Mouse (Mus musculus): ENCODE results near the gene Bcl2a1d. TPM values are rescaled to one million over a fixed set of nuclear protein-coding genes. Genes with fewer than 3 reads are reported as not detected.
"Not testable (repeated sequence)": the region's sequence is repeated elsewhere in the genome, so short reads cannot be mapped to it uniquely, and the experiment has no call there.

Gene Bcl2a1d
- 0.34 TPM in 1 of 2 replicates, not detected in the other for polyA plus RNA-seq (2012; rRNA removed)

GRCm38 (mm10) chr9:88731728-88732127 lies at the start of gene Bcl2a1d:
TSS of gene Bcl2a1d (minus strand) at chr9:88731914.
- not testable (repeated sequence) for H3K27ac ChIP-seq (ENCODE audit: insufficient read depth, low read length); H3K4me1 ChIP-seq (ENCODE audit: control insufficient read depth, insufficient read depth, low read length); H3K4me3 ChIP-seq (ENCODE audit: insufficient read depth, low read length)

DNA sequence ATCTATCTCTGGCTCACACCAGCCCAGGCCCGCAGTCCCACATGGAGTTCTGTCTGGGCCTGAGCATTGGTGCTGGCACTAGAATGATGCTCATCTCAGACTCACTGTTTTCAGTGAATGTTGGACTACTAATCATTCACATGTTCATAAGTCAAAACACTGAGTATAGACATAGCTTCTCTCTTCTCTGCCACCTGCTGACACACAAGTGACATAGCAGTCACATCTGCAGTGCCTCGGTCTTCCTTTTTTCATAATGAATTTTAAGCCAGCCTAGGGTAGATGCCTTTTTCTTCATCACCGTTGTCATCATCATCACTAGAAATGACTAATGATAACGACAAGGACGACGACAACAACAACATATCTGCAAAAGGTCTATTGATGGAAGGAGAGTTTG lies 38.5 kb upstream of the Bcl2a1d start:
- not testable (repeated sequence) for H3K27ac ChIP-seq (ENCODE audit: insufficient read depth, low read length); H3K4me3 ChIP-seq (ENCODE audit: insufficient read depth, low read length); H3K4me1 ChIP-seq (ENCODE audit: control insufficient read depth, insufficient read depth, low read length)

- not testable (repeated sequence) for H3K4me1 ChIP-seq (ENCODE audit: control insufficient read depth, insufficient read depth, low read length); H3K4me3 ChIP-seq (ENCODE audit: insufficient read depth, low read length)
Observed at GRCm38 (mm10) chr9:88769470-88769869, 37.8 kb upstream of the Bcl2a1d start.

GRCm38 (mm10) chr9:88746687-88747086 lies 15.0 kb upstream of the Bcl2a1d start:
- H3K4me3 ChIP-seq (ENCODE audit: insufficient read depth, low read length); H3K4me1 ChIP-seq (ENCODE audit: control insufficient read depth, insufficient read depth, low read length); H3K27ac ChIP-seq (ENCODE audit: insufficient read depth, low read length): not testable (repeated sequence)

More at GRCm38 (mm10) chr9:88769470-88769869, 37.8 kb upstream of the Bcl2a1d start:
- not testable (repeated sequence) for H3K27ac ChIP-seq (ENCODE audit: insufficient read depth, low read length)

- H3K4me1 ChIP-seq (ENCODE audit: control insufficient read depth, insufficient read depth, low read length); H3K4me3 ChIP-seq (ENCODE audit: insufficient read depth, low read length); H3K27ac ChIP-seq (ENCODE audit: insufficient read depth, low read length): not testable (repeated sequence)
Observed at GRCm38 (mm10) chr9:88746046-88746445, 14.3 kb upstream of the Bcl2a1d start.

- H3K4me1 ChIP-seq (ENCODE audit: control insufficient read depth, insufficient read depth, low read length); H3K27ac ChIP-seq (ENCODE audit: insufficient read depth, low read length); H3K4me3 ChIP-seq (ENCODE audit: insufficient read depth, low read length): not testable (repeated sequence)
Observed at GRCm38 (mm10) chr9:88735289-88735688, 3.6 kb upstream of the Bcl2a1d start.

- not testable (repeated sequence) for H3K4me1 ChIP-seq (ENCODE audit: control insufficient read depth, insufficient read depth, low read length); H3K27ac ChIP-seq (ENCODE audit: insufficient read depth, low read length); H3K4me3 ChIP-seq (ENCODE audit: insufficient read depth, low read length)
Observed at GRCm38 (mm10) chr9:88733182-88733581, 1.5 kb upstream of the Bcl2a1d start.

DNA sequence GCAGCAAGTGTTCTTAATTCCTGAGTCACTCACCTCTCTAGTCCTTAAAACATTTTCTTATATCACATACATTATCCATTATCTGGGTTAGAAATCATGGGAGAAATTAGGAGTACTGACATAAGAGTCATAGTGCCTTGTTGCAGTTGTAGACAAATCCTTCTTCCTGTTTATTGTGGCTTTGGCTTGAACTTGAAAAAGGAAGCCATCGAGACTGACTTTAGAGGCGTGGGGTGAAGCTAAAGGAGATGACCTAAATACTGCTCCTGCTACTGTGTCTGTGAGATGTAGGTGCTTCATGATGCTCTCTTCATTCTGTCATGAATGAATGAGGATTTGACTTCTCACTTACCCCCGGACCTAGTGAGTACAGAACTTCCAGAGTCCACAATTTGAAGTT lies 620 bp upstream of the Bcl2a1d start:
- not testable (repeated sequence) for H3K4me3 ChIP-seq (ENCODE audit: insufficient read depth, low read length); H3K27ac ChIP-seq (ENCODE audit: insufficient read depth, low read length); H3K4me1 ChIP-seq (ENCODE audit: control insufficient read depth, insufficient read depth, low read length)

GRCm38 (mm10) chr9:88728311-88728710 lies 3.4 kb downstream of the Bcl2a1d start:
- not testable (repeated sequence) for H3K4me1 ChIP-seq (ENCODE audit: control insufficient read depth, insufficient read depth, low read length); H3K4me3 ChIP-seq (ENCODE audit: insufficient read depth, low read length)

DNA sequence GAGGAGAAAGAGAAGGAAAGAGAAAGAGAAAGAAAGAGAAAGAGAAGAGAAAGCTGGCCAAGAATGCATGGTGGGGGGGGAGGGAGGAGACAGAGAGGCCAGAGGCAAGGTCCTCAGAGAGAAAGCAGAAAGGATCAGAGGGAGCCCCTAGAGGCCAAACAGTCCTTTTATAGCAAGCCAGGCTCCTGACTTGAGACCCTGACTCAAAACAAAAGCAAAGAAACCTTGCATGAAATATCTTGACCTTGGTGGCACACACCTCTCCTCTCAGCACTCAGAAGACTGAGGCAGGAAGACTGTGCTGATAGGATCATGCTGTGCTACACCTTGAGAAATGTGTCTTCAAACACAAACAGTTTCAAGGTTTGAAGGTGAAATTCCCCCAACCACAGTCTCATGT lies 10.1 kb downstream of the Bcl2a1d start:
- H3K27ac ChIP-seq (ENCODE audit: insufficient read depth, low read length); H3K4me3 ChIP-seq (ENCODE audit: insufficient read depth, low read length); H3K4me1 ChIP-seq (ENCODE audit: control insufficient read depth, insufficient read depth, low read length): not testable (repeated sequence)

More at GRCm38 (mm10) chr9:88728311-88728710, 3.4 kb downstream of the Bcl2a1d start:
- H3K27ac ChIP-seq (ENCODE audit: insufficient read depth, low read length): not testable (repeated sequence)

GRCm38 (mm10) chr9:88719989-88720537 lies 11.7 kb downstream of the Bcl2a1d start, which contains the start of gene Mthfsl:
TSS of gene Mthfsl (minus strand) at chr9:88720296.
- not testable (repeated sequence) for H3K4me1 ChIP-seq (ENCODE audit: control insufficient read depth, insufficient read depth, low read length)
- H3K27ac ChIP-seq (ENCODE audit: insufficient read depth, low read length): peak within 1 kb of the TSS; percentile 77

GRCm38 (mm10) chr9:88719073-88719921 lies 12.4 kb downstream of the Bcl2a1d start:
- Histone ChIP-seq H3K27ac (ENCODE audit: insufficient read depth, low read length) (peak overlapping the region; percentile 77), H3K4me3 (ENCODE audit: insufficient read depth, low read length) (peak overlapping the region; percentile 43)
- not testable (repeated sequence) for H3K4me1 ChIP-seq (ENCODE audit: control insufficient read depth, insufficient read depth, low read length)

More at GRCm38 (mm10) chr9:88719989-88720537, 11.7 kb downstream of the Bcl2a1d start, which contains the start of gene Mthfsl:
- H3K4me3 ChIP-seq (ENCODE audit: insufficient read depth, low read length): peak within 1 kb of the TSS; percentile 43

DNA sequence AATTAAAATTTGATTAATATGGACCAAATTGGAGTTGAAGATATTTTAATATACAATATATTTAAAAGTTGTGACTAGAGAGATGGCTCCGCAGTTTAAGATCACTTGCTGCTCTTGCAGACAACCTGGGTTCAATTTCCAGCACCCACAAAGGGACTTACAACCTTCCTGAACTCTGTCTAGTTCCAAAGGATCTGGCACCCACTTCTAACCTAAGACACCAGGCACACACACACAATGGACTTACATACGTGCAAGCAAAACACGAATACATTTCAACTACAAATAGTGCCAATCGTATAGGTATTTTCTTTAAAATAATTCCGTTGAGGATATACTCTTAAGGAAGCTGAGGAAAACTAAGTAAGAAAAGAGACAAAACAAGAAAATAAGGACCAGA lies 13.1 kb downstream of the Bcl2a1d start:
- H3K27ac ChIP-seq (ENCODE audit: insufficient read depth, low read length); H3K4me1 ChIP-seq (ENCODE audit: control insufficient read depth, insufficient read depth, low read length): not testable (repeated sequence)
- peak overlapping the region; percentile 43; the same call in 1 of the 2 replicates for H3K4me3 ChIP-seq (ENCODE audit: insufficient read depth, low read length)

GRCm38 (mm10) chr9:88718140-88718539 lies 13.6 kb downstream of the Bcl2a1d start:
- not testable (repeated sequence) for H3K4me3 ChIP-seq (ENCODE audit: insufficient read depth, low read length); H3K4me1 ChIP-seq (ENCODE audit: control insufficient read depth, insufficient read depth, low read length); H3K27ac ChIP-seq (ENCODE audit: insufficient read depth, low read length)

- not testable (repeated sequence) for H3K27ac ChIP-seq (ENCODE audit: insufficient read depth, low read length); H3K4me3 ChIP-seq (ENCODE audit: insufficient read depth, low read length); H3K4me1 ChIP-seq (ENCODE audit: control insufficient read depth, insufficient read depth, low read length)
Observed at GRCm38 (mm10) chr9:88714515-88714914, 17.2 kb downstream of the Bcl2a1d start.

GRCm38 (mm10) chr9:88712164-88712749 lies 19.5 kb downstream of the Bcl2a1d start:
- not testable (repeated sequence) for H3K4me1 ChIP-seq (ENCODE audit: control insufficient read depth, insufficient read depth, low read length); H3K4me3 ChIP-seq (ENCODE audit: insufficient read depth, low read length); H3K27ac ChIP-seq (ENCODE audit: insufficient read depth, low read length)

Data from cortical plate, adult 2 months (tissue).